Mouse (Mus musculus) testis, adult 2 months (tissue): Measurements from ENCODE around the gene Gpr176. TPM values are rescaled to one million over a fixed set of nuclear protein-coding genes. Genes with fewer than 3 reads are reported as not detected.

Experiments
- H3K27ac ChIP-seq: fragments of 200-500 bp; 2 replicates; pipeline ENCODE4 v1.5.1; 2012; ENCODE audit warnings: low read depth, low read length; ENCODE audit not compliant: control insufficient read depth, insufficient read depth
- H3K27me3 ChIP-seq: fragments of 200-500 bp; 2 replicates; pipeline ENCODE4 v1.6.1; 2012; ENCODE audit warnings: mild to moderate bottlenecking, low read length, moderate library complexity; ENCODE audit not compliant: control insufficient read depth, insufficient read depth
- H3K36me3 ChIP-seq: fragments of 200-500 bp; 2 replicates; pipeline ENCODE4 v1.6.1; 2012; ENCODE audit warnings: mild to moderate bottlenecking, low read length; ENCODE audit not compliant: control insufficient read depth, insufficient read depth
- H3K4me1 ChIP-seq: fragments of 200-500 bp; 2 replicates; pipeline ENCODE4 v1.6.1; 2012; ENCODE audit warnings: low read length; ENCODE audit not compliant: control insufficient read depth, insufficient read depth
- H3K4me3 ChIP-seq: fragments of 200-500 bp; 2 replicates; pipeline ENCODE4 v1.5.1; 2012; ENCODE audit warnings: low read depth, mild to moderate bottlenecking, low read length, moderate library complexity, mixed read lengths; ENCODE audit not compliant: control insufficient read depth
- CTCF ChIP-seq: fragments of 200-500 bp; IDR thresholded peaks from 2 replicates; pipeline ENCODE4 v1.5.1; 2012; ENCODE audit warnings: low read depth, mild to moderate bottlenecking, inconsistent platforms, low read length, moderate library complexity; ENCODE audit not compliant: control insufficient read depth, insufficient read depth, insufficient replicate concordance
- POLR2A ChIP-seq: fragments of 200-500 bp; IDR thresholded peaks from 2 replicates; pipeline ENCODE4 v1.6.1; 2012; ENCODE audit warnings: low read depth, mild to moderate bottlenecking, inconsistent platforms, low read length, moderate library complexity; ENCODE audit not compliant: control insufficient read depth
- polyA plus RNA-seq: library from polyadenylated mRNA; depleted of rRNA; stranded (reverse); fragments of >200 nt; gene quantifications from 2 replicates; pipeline ENCODE4 v1.2.3, GENCODE M21; 2012

Gpr176 gene
- polyA plus RNA-seq, 1 experiment: 0.32 TPM

DNA sequence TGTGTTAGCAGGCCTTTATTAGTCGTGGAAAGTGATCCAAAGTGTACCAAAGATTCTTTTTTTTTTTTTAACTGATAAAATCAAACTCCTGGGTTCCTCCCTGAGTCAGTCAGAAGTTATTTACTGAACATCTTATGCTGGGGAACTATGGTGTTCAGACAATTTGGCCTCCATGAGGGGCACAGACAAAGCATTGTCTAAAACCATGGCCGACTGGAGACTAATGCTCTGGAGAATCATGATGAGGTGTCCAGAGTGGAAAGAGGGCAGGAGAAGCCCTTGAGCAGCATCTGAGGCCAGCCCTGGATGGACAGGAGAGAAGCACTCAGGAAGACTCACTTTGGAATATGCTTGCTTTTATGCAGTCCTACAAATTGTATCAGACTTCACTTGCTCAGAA lies 33.6 kb upstream of the Gpr176 start:
- H3K27me3 ChIP-seq: no peaks in the 10 kb centered on the region
- H3K36me3 ChIP-seq: no peaks in the 10 kb centered on the region
- H3K4me1 ChIP-seq: no peaks in the 10 kb centered on the region
- TF ChIP-seq POLR2A (no peak), CTCF (no peak)
- H3K27ac ChIP-seq: no peak overlapping the region
- no peak overlapping the region for H3K4me3 ChIP-seq

- H3K36me3 ChIP-seq: no peaks in the 10 kb centered on the region
Observed at GRCm38 (mm10) chr2:118405568-118405967, 32.3 kb upstream of the Gpr176 start.

DNA sequence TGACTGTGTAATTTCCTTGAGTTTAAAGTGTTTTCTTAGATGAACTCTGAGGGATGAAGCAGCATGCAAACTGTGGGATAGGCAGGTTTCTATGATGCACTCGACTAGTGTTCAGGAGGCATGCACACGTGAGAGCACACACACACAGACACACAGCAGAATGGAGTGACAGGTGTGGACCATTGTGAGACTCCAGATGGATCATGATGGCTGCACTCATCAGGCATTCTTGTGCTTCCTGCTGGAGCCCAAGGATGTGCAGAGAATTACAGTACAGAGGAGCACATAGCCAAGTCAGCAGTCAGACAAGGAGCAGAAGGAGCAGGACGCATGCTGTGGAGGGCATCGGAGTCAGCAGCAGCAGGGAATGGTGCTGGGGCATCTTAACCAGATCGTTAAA lies 31.1 kb upstream of the Gpr176 start:
- no peak overlapping the region for H3K27ac ChIP-seq
- H3K36me3 ChIP-seq: no peaks in the 10 kb centered on the region
- H3K4me1 ChIP-seq: no peaks in the 10 kb centered on the region
- no peaks in the 10 kb centered on the region for H3K27me3 ChIP-seq
- TF ChIP-seq POLR2A: no peak
- no peak for TF ChIP-seq CTCF
- no peak overlapping the region for H3K4me3 ChIP-seq

More at GRCm38 (mm10) chr2:118405568-118405967, 32.3 kb upstream of the Gpr176 start:
- Histone ChIP-seq H3K27ac (no peak overlapping the region), H3K27me3 (no peaks in the 10 kb centered on the region), H3K4me3 (no peak overlapping the region), H3K4me1 (no peaks in the 10 kb centered on the region)
- TF ChIP-seq POLR2A (no peak), CTCF (no peak)

DNA sequence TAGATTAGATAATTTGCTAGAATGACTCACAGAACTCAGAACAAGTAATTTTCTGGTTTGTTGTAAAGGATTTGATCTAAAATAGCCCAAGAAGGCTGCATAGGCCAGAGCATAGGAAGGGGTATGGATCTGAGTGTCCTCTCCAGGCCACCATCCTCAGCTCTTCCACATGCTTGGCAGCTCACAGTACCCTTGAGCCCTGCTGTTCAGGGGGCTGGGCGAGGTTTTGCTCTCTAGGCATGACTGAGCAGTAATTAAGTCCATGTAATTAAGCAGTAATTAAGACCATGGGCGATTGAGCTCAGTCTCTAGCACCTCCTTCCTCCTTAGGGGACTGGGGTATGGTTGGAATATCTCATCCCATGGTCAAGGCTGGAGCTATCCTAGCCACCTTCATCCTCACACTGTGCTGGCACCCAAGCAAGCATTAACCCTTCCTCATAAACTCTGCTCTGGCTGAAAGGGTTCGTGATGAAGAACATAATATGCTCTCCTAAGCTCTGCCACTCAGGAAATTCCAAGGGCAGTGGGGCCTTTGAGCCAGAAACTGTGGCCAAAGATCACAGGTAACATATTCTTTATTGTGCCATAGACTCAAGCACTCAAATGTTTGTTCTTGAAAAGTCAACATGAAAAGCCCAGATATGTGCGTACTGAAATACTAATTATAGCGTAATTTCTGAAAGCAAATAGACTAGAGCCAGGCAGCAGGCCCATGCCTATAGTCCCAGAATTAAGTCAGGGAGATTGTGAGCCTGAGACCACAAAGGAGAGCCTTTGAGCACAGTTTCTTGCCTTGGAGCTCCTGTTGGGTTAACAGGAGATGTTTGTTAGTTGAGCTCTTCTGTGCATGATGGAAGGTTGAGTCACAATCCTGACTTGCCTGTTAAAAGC lies 28.9 kb upstream of the Gpr176 start:
- Histone ChIP-seq H3K4me3 (no peak overlapping the region), H3K27ac (no peak overlapping the region), H3K36me3 (no peaks in the 10 kb centered on the region), H3K4me1 (no peaks in the 10 kb centered on the region), H3K27me3 (no peaks in the 10 kb centered on the region)
- no peak for TF ChIP-seq CTCF
- no peak for TF ChIP-seq POLR2A

DNA sequence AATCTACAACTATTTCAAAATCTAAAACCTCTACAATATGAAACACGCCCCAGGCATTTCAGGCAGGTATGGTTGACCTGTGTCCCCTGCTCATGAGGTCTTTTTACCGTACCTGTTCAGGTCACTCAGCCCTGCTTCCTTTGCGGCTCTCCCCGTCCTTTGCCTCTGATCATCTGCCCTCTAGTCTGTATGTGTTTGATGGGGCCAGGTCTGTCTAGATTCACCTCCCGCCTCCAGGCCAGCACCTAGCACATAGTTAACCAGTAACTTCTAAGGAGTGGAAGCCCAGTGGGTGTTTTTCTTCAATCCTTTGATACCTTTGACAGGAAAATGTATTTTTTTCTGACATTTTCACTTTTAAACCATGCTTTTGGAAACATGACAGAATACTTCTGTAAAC lies 26.5 kb upstream of the Gpr176 start:
- Histone ChIP-seq H3K27ac (no peak overlapping the region), H3K4me3 (no peak overlapping the region), H3K4me1 (no peaks in the 10 kb centered on the region), H3K36me3 (no peaks in the 10 kb centered on the region), H3K27me3 (no peaks in the 10 kb centered on the region)
- TF ChIP-seq CTCF (no peak), POLR2A (no peak)

- TF ChIP-seq POLR2A: no peak
- no peak for TF ChIP-seq CTCF
- Histone ChIP-seq H3K36me3 (no peaks in the 10 kb centered on the region), H3K27ac (no peak overlapping the region), H3K4me3 (no peak overlapping the region), H3K4me1 (peaks cover 5% of the 10 kb centered on the region; the same call in 1 of the 2 replicates), H3K27me3 (no peaks in the 10 kb centered on the region)
Observed at GRCm38 (mm10) chr2:118391201-118391600, 18.0 kb upstream of the Gpr176 start.

GRCm38 (mm10) chr2:118390072-118390471 lies 16.9 kb upstream of the Gpr176 start:
- no peak overlapping the region for H3K4me3 ChIP-seq
- H3K4me1 ChIP-seq: peaks cover 5% of the 10 kb centered on the region; the same call in 1 of the 2 replicates
- TF ChIP-seq POLR2A: no peak
- no peak for TF ChIP-seq CTCF

More at GRCm38 (mm10) chr2:118390072-118390471, 16.9 kb upstream of the Gpr176 start:
- Histone ChIP-seq H3K27me3 (no peaks in the 10 kb centered on the region), H3K36me3 (no peaks in the 10 kb centered on the region), H3K27ac (no peak overlapping the region)
